Mouse (Mus musculus): ENCODE data around the gene Hivep3.

DNA sequence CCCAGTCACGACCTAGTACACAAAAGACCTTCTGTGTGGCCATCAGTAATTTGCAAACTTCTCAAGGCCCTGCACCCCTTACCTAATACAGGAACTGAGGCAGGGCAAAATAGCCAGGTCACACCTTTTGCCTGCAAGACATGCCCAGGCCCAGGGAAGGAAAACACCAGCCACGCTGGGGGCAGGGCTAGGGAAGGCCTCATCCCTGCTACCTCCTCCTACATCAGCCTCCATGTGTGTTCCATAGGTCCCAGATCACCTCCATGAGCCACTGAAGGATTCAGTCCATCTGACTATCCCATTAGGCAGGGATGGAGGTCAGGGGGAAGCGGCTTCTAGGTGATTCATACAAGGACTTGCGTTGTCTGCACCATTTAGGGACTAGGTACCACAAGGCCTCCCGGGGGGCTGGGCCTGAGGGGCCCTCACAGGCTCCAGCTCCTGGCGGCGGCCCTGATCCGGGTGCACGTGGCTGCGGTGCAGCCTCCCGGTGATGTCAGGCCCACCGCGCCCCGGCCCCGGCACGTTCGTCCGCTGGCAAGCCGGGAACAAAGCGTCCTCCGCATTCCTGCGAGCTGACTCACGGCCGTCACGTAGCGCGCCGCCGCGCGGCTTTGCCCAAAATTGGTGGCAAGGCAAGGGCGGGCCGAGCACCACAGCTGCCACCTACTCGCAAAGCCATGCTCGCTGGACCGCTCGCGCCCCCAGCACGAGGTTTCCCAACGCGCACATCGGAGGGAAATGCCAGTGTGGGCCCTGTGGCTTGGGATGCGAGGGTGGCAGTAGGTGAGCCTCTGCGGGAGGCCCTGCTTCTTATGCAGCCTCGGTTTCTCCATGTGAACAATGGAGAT lies 414.9 kb downstream of the Hivep3 start:
- TF ChIP-seq CTCF (IDR thresholded peaks at IDR 0.05; ENCODE audit: insufficient read depth, low read length) (no peak), POLR2A (IDR thresholded peaks at IDR 0.05; ENCODE audit: borderline replicate concordance, extremely low read depth, low read depth, low read length) (no peak)

Data from lung, adult 2 months (tissue).